Mouse (Mus musculus): ENCODE data around the gene Igsf9b. TPM values are rescaled to one million over a fixed set of nuclear protein-coding genes. Genes with fewer than 3 reads are reported as not detected.

Igsf9b gene
- polyA plus RNA-seq, 1 experiment from 2014 or later: 3.6 TPM

DNA sequence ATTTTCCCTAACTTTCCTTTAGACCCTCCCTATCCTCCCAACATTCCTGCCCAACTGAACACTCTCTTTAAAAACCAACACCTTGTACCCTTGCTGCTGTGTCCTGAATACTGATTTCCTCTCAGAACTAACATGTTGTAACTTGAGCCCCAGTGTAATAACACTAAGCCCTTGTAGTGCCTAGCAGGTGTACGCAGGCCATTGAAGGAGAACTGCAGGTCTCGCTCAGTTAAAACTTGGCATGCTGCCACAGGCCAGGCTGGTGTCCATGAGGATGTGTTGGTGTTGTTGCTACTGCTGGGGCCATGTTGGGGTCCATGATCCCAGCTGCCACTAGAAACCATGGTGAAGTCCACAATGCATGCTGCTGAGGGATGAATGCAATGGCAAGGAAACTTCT lies 70.1 kb downstream of the Igsf9b start:
- H3K4me1 ChIP-seq (replicated peaks; ENCODE audit: control insufficient read depth, insufficient read depth, low read length): no peaks in the 10 kb centered on the region
- 73% methylated on average over 2 of the region's 2 CpGs for WGBS
- TF ChIP-seq CTCF (IDR thresholded peaks at IDR 0.05; ENCODE audit: low read depth): no peak
- H3K9me3 ChIP-seq (ENCODE audit: control insufficient read depth): no peaks in the 10 kb centered on the region
- H3K9ac ChIP-seq (ENCODE audit: low read depth, low read length): no peak overlapping the region
- H3K36me3 ChIP-seq (ENCODE audit: control insufficient read depth, insufficient read depth): no peaks in the 10 kb centered on the region
- no peaks in the 10 kb centered on the region for H3K27me3 ChIP-seq (replicated peaks; ENCODE audit: control insufficient read depth, insufficient read depth, low read length)
- H3K4me3 ChIP-seq (ENCODE audit: low read depth, low read length): no peak overlapping the region
- no peak overlapping the region for H3K27ac ChIP-seq (ENCODE audit: low read depth, low read length)
- ATAC-seq: no peak
- no peak overlapping the region for H3K4me2 ChIP-seq (replicated peaks; ENCODE audit: low read depth)

GRCm38 (mm10) chr9:27375746-27376145 lies 76.7 kb downstream of the Igsf9b start:
- Histone ChIP-seq H3K4me2 (replicated peaks; ENCODE audit: low read depth) (no peak overlapping the region), H3K27me3 (replicated peaks; ENCODE audit: control insufficient read depth, insufficient read depth, low read length) (no peaks in the 10 kb centered on the region), H3K4me3 (ENCODE audit: low read depth, low read length) (no peak overlapping the region), H3K9me3 (ENCODE audit: control insufficient read depth) (no peaks in the 10 kb centered on the region), H3K9ac (ENCODE audit: low read depth, low read length) (no peak overlapping the region), H3K36me3 (ENCODE audit: control insufficient read depth, insufficient read depth) (no peaks in the 10 kb centered on the region), H3K27ac (ENCODE audit: low read depth, low read length) (no peak overlapping the region), H3K4me1 (replicated peaks; ENCODE audit: control insufficient read depth, insufficient read depth, low read length) (no peaks in the 10 kb centered on the region)
- no peak for TF ChIP-seq CTCF (IDR thresholded peaks at IDR 0.05; ENCODE audit: low read depth)
- ATAC-seq: no peak
- 70% methylated on average over 1 of the region's 1 CpGs for WGBS

- Histone ChIP-seq H3K27me3 (replicated peaks; ENCODE audit: control insufficient read depth, insufficient read depth, low read length) (no peaks in the 10 kb centered on the region), H3K9ac (ENCODE audit: low read depth, low read length) (no peak overlapping the region), H3K9me3 (ENCODE audit: control insufficient read depth) (no peaks in the 10 kb centered on the region), H3K4me3 (ENCODE audit: low read depth, low read length) (no peak overlapping the region), H3K27ac (ENCODE audit: low read depth, low read length) (no peak overlapping the region), H3K36me3 (ENCODE audit: control insufficient read depth, insufficient read depth) (no peaks in the 10 kb centered on the region), H3K4me2 (replicated peaks; ENCODE audit: low read depth) (no peak overlapping the region), H3K4me1 (replicated peaks; ENCODE audit: control insufficient read depth, insufficient read depth, low read length) (no peaks in the 10 kb centered on the region)
- TF ChIP-seq CTCF (IDR thresholded peaks at IDR 0.05; ENCODE audit: low read depth): no peak
- WGBS: 93% methylated on average over 3 of the region's 3 CpGs
- ATAC-seq: no peak
These were observed 87.9 kb downstream of the Igsf9b start for GRCm38 (mm10) chr9:27386951-27387350.

GRCm38 (mm10) chr9:27396500-27396899 lies 97.5 kb downstream of the Igsf9b start, which contains the start of gene Spata19:
Gene Spata19 (plus strand): TSS chr9:27396800.
- Histone ChIP-seq H3K4me2 (replicated peaks; ENCODE audit: low read depth) (no peak within 1 kb of the TSS), H3K4me3 (ENCODE audit: low read depth, low read length) (no peak within 1 kb of the TSS), H3K27ac (ENCODE audit: low read depth, low read length) (no peak within 1 kb of the TSS), H3K9me3 (ENCODE audit: control insufficient read depth) (no peaks in the 10 kb centered on the region), H3K4me1 (replicated peaks; ENCODE audit: control insufficient read depth, insufficient read depth, low read length) (no peaks in the 10 kb centered on the region), H3K27me3 (replicated peaks; ENCODE audit: control insufficient read depth, insufficient read depth, low read length) (no peaks in the 10 kb centered on the region), H3K9ac (ENCODE audit: low read depth, low read length) (no peak within 1 kb of the TSS), H3K36me3 (ENCODE audit: control insufficient read depth, insufficient read depth) (no peaks in the 10 kb centered on the region)
- ATAC-seq: no peak
- TF ChIP-seq CTCF (IDR thresholded peaks at IDR 0.05; ENCODE audit: low read depth): no peak
- WGBS: 67% methylated on average over 3 of the region's 3 CpGs

GRCm38 (mm10) chr9:27401169-27401568 lies 102.2 kb downstream of the Igsf9b start:
- H3K4me2 ChIP-seq (replicated peaks; ENCODE audit: low read depth): no peak overlapping the region
- no peak for ATAC-seq
- no peak overlapping the region for H3K4me3 ChIP-seq (ENCODE audit: low read depth, low read length)
- H3K9ac ChIP-seq (ENCODE audit: low read depth, low read length): no peak overlapping the region
- H3K36me3 ChIP-seq (ENCODE audit: control insufficient read depth, insufficient read depth): no peaks in the 10 kb centered on the region
- H3K9me3 ChIP-seq (ENCODE audit: control insufficient read depth): no peaks in the 10 kb centered on the region
- no peaks in the 10 kb centered on the region for H3K27me3 ChIP-seq (replicated peaks; ENCODE audit: control insufficient read depth, insufficient read depth, low read length)
- 84% methylated on average over 4 of the region's 4 CpGs for WGBS
- H3K4me1 ChIP-seq (replicated peaks; ENCODE audit: control insufficient read depth, insufficient read depth, low read length): no peaks in the 10 kb centered on the region
- no peak overlapping the region for H3K27ac ChIP-seq (ENCODE audit: low read depth, low read length)
- no peak for TF ChIP-seq CTCF (IDR thresholded peaks at IDR 0.05; ENCODE audit: low read depth)

Other genes starting within 250 kb of the Igsf9b start
- 17.8 and 20.3 TPM in 2 replicates for gene Jam3, start 143.8 kb upstream of the Igsf9b start, polyA plus RNA-seq (2015; fragmentation: Nextera tagmentation; extraction: Ambion mirVana)
- not detected in 2 replicates for gene Spata19, start 97.6 kb downstream of the Igsf9b start, polyA plus RNA-seq (2015; fragmentation: Nextera tagmentation; extraction: Ambion mirVana)